Mouse (Mus musculus) cerebellum, adult 2 months (tissue): ENCODE measurements around the gene Ccnl2. TPM values are rescaled to one million over a fixed set of nuclear protein-coding genes. Genes with fewer than 3 reads are reported as not detected.

Experiments
- DNase-seq, 2 experiments: peaks; one replicate each; pipeline ENCODE4 v3.0.0; 2021
- H3K27ac ChIP-seq: fragments of 200-500 bp; 2 replicates; pipeline ENCODE4 v1.5.1; 2012; ENCODE audit warnings: low read length, control low read depth, inconsistent platforms; ENCODE audit not compliant: insufficient read depth
- H3K27me3 ChIP-seq: fragments of 200-500 bp; 2 replicates; pipeline ENCODE4 v1.6.1; 2012; ENCODE audit warnings: inconsistent platforms, mild to moderate bottlenecking, low read length, moderate library complexity; ENCODE audit not compliant: control insufficient read depth, insufficient read depth
- H3K4me1 ChIP-seq: fragments of 200-500 bp; 2 replicates; pipeline ENCODE4 v1.6.1; 2011; ENCODE audit warnings: low read length; ENCODE audit not compliant: control insufficient read depth, insufficient read depth
- H3K4me3 ChIP-seq: fragments of 200-500 bp; replicated peaks from 2 replicates; pipeline ENCODE3; 2011; ENCODE audit warnings: mild to moderate bottlenecking, low read depth, low read length, control low read depth; ENCODE audit not compliant: insufficient read depth
- CTCF ChIP-seq: fragments of 200-500 bp; IDR thresholded peaks from 2 replicates; pipeline ENCODE4 v1.5.1; 2011; ENCODE audit warnings: low read depth, mild to moderate bottlenecking, control low read depth, low read length, moderate library complexity, borderline replicate concordance; ENCODE audit not compliant: insufficient read depth
- POLR2A ChIP-seq: fragments of 200-500 bp; IDR thresholded peaks from 2 replicates; pipeline ENCODE4 v1.6.1; 2011; ENCODE audit warnings: low read length, control low read depth, borderline replicate concordance; ENCODE audit not compliant: insufficient read depth
- WGBS: fragments of 180-500 bp; shearing (Covaris S2); methylation state at CpG from one replicate; pipeline ENCODE4 v1.1.7; 2018; 5-methylcytosine and 5-hydroxymethylcytosine counted together
- polyA plus RNA-seq: library from polyadenylated mRNA; depleted of rRNA; stranded (reverse); fragments of >200 nt; gene quantifications from 2 replicates; pipeline ENCODE4 v1.2.3, GENCODE M21; 2012

Gene Ccnl2
- polyA plus RNA-seq, 1 experiment, result 171 TPM

DNA sequence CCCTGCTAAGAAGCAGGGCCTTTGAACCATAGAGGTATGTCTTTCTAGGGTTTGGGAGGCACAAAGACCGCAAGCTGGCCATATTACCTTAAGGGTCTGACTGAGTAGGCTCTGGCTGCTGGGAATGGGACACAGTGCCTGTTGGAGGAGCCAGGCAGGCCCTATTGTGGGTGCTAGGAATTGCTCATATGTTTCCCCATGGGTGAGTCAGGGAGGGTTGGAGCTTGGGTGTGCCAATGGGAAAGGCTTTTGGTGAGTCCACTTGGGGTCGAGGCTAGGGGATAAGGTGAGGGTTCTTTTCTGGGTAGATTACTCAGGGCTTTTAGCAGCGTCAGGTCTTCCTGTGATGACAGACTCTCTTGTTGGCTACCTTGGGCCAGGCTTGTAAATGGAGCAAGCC is 39.1 kb downstream of the Ccnl2 start:
- H3K4me3 ChIP-seq, result no peak overlapping the region
- no peaks in the 10 kb centered on the region for H3K27me3 ChIP-seq
- 82% methylated on average over 3 of the region's 3 CpGs for WGBS
- no peak for DNase-seq
- H3K27ac ChIP-seq, result no peak overlapping the region
- no peak for TF ChIP-seq CTCF
- no peak for TF ChIP-seq POLR2A
- H3K4me1 ChIP-seq, result peaks cover 32% of the 10 kb centered on the region

DNA sequence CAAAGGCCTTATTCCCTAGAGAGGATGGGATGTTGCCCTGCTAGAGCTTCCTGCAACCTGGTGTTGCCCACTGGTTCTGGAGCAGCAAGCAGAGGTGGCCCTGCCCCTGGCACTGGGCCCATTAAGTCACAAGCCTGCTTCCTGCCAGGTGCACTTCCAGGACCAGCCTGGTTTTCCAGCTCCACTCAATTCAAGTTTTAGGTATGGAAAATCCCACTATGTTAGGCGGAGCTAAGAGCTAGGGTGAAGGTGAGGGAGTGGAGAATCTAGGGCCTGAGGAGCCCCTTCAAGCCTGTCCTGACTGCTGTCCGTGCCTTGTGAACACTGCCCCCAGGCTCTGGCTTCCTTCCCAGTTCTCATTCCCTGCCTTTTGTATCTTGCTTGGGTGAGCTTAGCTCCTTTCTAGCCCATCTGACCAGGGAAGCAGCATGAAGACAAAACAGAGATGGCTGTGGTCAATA is 39.7 kb downstream of the Ccnl2 start:
- TF ChIP-seq CTCF (no peak), POLR2A (no peak)
- Histone ChIP-seq H3K27ac (peak overlapping the region; percentile 33), H3K4me1 (peaks cover 30% of the 10 kb centered on the region), H3K27me3 (no peaks in the 10 kb centered on the region), H3K4me3 (no peak overlapping the region)
- peak; percentile 62 to 80 for DNase-seq
- WGBS, result 40% methylated on average over 2 of the region's 2 CpGs

DNA sequence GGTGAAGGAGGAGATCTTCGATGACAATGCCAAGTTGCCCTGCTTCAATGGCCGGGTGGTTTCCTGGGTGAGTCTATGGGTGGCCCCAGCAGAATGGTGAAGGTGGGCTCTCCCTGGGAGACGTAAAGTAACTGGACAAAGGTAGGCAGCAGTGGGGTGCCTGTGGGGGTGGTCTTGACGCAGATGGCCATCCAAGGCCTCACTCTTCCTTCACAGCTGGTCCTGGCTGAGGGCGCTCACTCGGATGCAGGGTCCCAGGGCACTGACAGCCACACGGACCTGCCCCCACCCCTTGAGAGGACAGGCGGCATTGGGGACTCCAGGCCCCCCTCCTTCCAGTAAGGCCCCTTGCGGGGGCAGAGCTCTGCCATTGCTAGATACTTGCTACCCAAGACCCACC is 41.1 kb downstream of the Ccnl2 start:
- 79% methylated on average over 9 of the region's 9 CpGs for WGBS

GRCm38 (mm10) chr4:155854991-155855390 is 42.7 kb downstream of the Ccnl2 start:
- 95% methylated on average over 12 of the region's 12 CpGs for WGBS
- H3K4me1 ChIP-seq, result peaks cover 23% of the 10 kb centered on the region
- no peak overlapping the region for H3K4me3 ChIP-seq
- H3K27ac ChIP-seq, result no peak overlapping the region
- no peak for TF ChIP-seq CTCF
- no peak for TF ChIP-seq POLR2A
- H3K27me3 ChIP-seq, result no peaks in the 10 kb centered on the region
- DNase-seq, result no peak

More for the DNA sequence above, 41.1 kb downstream of the Ccnl2 start:
- TF ChIP-seq CTCF (no peak), POLR2A (no peak)
- no peaks in the 10 kb centered on the region for H3K27me3 ChIP-seq
- no peak overlapping the region for H3K27ac ChIP-seq
- DNase-seq, result no peak
- H3K4me1 ChIP-seq, result peaks cover 30% of the 10 kb centered on the region
- H3K4me3 ChIP-seq, result no peak overlapping the region

DNA sequence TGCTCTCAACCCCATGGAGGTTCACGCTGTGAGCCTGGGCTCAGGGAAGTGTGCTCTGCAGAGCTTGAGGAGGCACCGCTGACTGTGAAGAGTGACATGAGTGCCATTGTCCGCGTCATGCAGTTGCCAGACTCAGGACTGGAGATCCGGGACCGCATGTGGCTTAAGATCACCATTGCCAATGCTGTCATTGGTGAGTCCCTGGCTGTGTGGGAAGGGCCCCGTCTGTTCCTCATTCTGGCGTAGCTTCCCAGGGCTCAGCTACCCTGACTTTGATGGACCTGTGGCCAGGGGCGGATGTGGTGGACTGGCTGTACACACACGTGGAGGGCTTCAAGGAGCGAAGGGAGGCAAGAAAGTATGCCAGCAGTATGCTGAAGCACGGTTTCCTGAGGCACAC is 43.8 kb downstream of the Ccnl2 start:
- WGBS, result 73% methylated on average over 12 of the region's 12 CpGs
- H3K27ac ChIP-seq, result no peak overlapping the region
- no peaks in the 10 kb centered on the region for H3K27me3 ChIP-seq
- DNase-seq, result peak; percentile 42 to 63
- H3K4me1 ChIP-seq, result peaks cover 15% of the 10 kb centered on the region
- no peak overlapping the region for H3K4me3 ChIP-seq
- TF ChIP-seq POLR2A (no peak), CTCF (no peak)

- DNase-seq, result peak in 1 of 2 experiments; percentile 13
- 68% methylated on average over 3 of the region's 3 CpGs for WGBS
- no peaks in the 10 kb centered on the region for H3K27me3 ChIP-seq
- TF ChIP-seq CTCF, result no peak
- TF ChIP-seq POLR2A, result no peak
- H3K4me3 ChIP-seq, result no peak overlapping the region
- H3K27ac ChIP-seq, result no peak overlapping the region
- H3K4me1 ChIP-seq, result peaks cover 8% of the 10 kb centered on the region
Measured at GRCm38 (mm10) chr4:155856881-155857280, 44.6 kb downstream of the Ccnl2 start.

DNA sequence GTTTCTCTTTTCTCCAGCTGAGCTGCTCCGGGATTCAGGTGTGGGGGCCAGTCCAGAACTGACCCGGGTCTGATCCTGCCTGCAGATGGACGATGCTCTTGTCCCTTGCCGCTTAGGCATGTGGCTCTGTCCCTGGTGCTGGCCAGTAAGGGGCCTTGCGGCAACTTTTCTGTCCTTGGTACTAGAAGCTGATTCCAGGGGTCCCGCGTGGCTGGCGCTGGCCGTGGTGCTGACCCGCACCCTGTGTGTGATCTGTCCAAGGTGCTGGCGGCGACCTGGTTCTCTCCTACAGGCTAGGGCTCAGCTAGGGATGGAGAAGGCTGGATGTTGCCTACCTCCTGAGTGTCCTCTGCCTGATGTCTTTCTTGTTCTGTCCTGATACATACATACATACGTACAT is 47.0 kb downstream of the Ccnl2 start:
- Histone ChIP-seq H3K27me3 (no peaks in the 10 kb centered on the region), H3K4me1 (no peaks in the 10 kb centered on the region), H3K4me3 (no peak overlapping the region), H3K27ac (no peak overlapping the region)
- DNase-seq, result no peak
- WGBS, result 42% methylated on average over 13 of the region's 13 CpGs
- no peak for TF ChIP-seq CTCF
- no peak for TF ChIP-seq POLR2A

DNA sequence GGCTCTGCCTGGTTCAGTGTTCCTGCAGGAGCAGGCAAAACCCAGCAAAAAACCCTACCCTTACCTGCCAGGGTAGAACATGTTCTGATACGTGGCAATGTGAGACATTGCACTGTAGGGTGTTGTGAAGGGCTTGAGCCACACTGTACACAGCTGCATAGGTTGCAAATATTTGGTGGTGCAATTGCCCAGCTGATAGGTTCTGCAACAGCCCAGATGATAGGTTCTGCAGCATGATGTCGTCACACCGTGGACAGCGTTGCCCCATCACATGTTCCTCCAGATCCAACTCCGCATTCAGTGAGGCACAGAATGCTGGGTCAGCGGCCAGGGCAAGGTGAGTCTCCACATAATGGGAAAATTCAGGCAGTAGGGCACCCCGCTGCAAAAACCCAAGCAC is 49.5 kb downstream of the Ccnl2 start:
- Histone ChIP-seq H3K27me3 (no peaks in the 10 kb centered on the region), H3K4me3 (no peak overlapping the region), H3K4me1 (no peaks in the 10 kb centered on the region), H3K27ac (no peak overlapping the region)
- DNase-seq, result no peak
- no peak for TF ChIP-seq CTCF
- TF ChIP-seq POLR2A, result no peak
- 86% methylated on average over 7 of the region's 7 CpGs for WGBS
